Mouse (Mus musculus) spleen, adult 2 months (tissue): Measurements from ENCODE around the gene Zdhhc18. TPM values are rescaled to one million over a fixed set of nuclear protein-coding genes. Genes with fewer than 3 reads are reported as not detected.

Source experiments
- DNase-seq, 2 experiments: peaks; one replicate each; pipeline versions ENCODE4 v3.0.0 to v3.0.0-alpha.2; 2012 to 2021; ENCODE audit warnings: low spot score in 2 of 2, low read depth in 1 of 2
- H3K27ac ChIP-seq: fragments of 200-500 bp; 2 replicates; pipeline ENCODE4 v1.5.1; 2012; ENCODE audit warnings: low read length, inconsistent platforms; ENCODE audit not compliant: insufficient read depth
- H3K27me3 ChIP-seq: fragments of 200-500 bp; 2 replicates; pipeline ENCODE4 v1.6.1; 2012; ENCODE audit warnings: mild to moderate bottlenecking, moderate library complexity, low read length, inconsistent platforms; ENCODE audit not compliant: control insufficient read depth, insufficient read depth
- H3K36me3 ChIP-seq: fragments of 200-500 bp; 2 replicates; pipeline ENCODE4 v1.6.1; 2012; ENCODE audit warnings: mild to moderate bottlenecking, low read length, inconsistent platforms; ENCODE audit not compliant: control insufficient read depth, insufficient read depth
- H3K4me1 ChIP-seq: fragments of 200-500 bp; 2 replicates; pipeline ENCODE4 v1.6.1; 2011; ENCODE audit warnings: inconsistent platforms; ENCODE audit not compliant: control insufficient read depth, insufficient read depth, insufficient read length
- H3K4me3 ChIP-seq: fragments of 200-500 bp; 2 replicates; pipeline ENCODE4 v1.5.1; 2011; ENCODE audit warnings: mild to moderate bottlenecking, inconsistent platforms; ENCODE audit not compliant: insufficient read depth, insufficient read length; ENCODE audit errors: extremely low read depth
- CTCF ChIP-seq: fragments of 200-500 bp; IDR thresholded peaks from 2 replicates; pipeline ENCODE4 v1.5.1; 2011; ENCODE audit warnings: mild to moderate bottlenecking, inconsistent platforms; ENCODE audit not compliant: insufficient read depth, insufficient read length, insufficient replicate concordance; ENCODE audit errors: extremely low read depth
- POLR2A ChIP-seq: fragments of 200-500 bp; IDR thresholded peaks from 2 replicates; pipeline ENCODE4 v1.6.1; 2011; ENCODE audit warnings: low read depth, low read length, inconsistent platforms
- WGBS: fragments of 180-500 bp; shearing (Covaris S2); methylation state at CpG from one replicate; pipeline ENCODE4 v1.1.7; 2018; 5-methylcytosine and 5-hydroxymethylcytosine counted together
- polyA plus RNA-seq: library from polyadenylated mRNA; depleted of rRNA; stranded (reverse); fragments of >200 nt; gene quantifications from 2 replicates; pipeline ENCODE4 v1.2.3, GENCODE M21; 2012

Zdhhc18 gene
- polyA plus RNA-seq, 1 experiment: 134 TPM

DNA sequence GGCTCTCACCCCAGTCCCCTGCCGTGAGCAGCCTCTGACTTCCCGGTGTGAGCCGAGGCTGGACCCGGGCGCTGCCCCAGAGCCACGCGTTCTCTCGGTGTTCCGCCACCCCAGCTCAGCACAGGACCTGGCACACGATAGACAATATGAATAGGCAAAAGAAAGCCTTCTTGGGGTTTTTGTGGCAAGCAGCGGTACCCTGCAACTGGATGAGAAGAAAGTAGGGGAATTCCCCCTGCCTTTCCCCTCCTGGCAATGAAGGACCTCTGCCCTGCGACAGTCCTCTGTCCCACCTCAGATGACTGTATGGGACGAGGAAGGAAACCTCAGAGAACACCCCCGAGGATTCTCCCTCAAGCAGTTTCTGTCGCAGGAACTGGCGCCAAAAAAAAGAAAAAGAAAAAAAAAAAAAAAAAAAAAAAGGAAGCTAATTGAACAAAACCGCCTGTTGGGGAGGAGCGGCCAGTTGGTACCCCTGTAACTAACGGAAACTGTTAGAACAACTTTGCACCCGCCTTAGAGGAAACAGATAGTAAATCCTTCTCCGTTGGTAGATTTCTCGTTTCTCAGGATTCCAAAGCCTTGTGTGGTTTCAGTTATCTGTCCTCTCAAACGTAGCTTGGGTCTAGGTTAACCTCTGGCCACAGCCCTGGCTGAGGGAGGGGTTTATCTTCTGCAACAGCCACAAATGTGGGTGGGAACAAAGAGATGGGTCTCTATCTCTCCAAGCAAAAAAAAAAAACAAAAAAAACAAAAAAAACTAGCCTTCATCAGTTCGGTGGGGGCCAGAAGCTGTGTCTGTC, 23.1 kb upstream of the Zdhhc18 start:
- under 1% methylated on average over 24 of the region's 24 CpGs for WGBS
- peaks cover 21% of the 10 kb centered on the region; the same call in 1 of the 2 replicates for H3K4me1 ChIP-seq

DNA sequence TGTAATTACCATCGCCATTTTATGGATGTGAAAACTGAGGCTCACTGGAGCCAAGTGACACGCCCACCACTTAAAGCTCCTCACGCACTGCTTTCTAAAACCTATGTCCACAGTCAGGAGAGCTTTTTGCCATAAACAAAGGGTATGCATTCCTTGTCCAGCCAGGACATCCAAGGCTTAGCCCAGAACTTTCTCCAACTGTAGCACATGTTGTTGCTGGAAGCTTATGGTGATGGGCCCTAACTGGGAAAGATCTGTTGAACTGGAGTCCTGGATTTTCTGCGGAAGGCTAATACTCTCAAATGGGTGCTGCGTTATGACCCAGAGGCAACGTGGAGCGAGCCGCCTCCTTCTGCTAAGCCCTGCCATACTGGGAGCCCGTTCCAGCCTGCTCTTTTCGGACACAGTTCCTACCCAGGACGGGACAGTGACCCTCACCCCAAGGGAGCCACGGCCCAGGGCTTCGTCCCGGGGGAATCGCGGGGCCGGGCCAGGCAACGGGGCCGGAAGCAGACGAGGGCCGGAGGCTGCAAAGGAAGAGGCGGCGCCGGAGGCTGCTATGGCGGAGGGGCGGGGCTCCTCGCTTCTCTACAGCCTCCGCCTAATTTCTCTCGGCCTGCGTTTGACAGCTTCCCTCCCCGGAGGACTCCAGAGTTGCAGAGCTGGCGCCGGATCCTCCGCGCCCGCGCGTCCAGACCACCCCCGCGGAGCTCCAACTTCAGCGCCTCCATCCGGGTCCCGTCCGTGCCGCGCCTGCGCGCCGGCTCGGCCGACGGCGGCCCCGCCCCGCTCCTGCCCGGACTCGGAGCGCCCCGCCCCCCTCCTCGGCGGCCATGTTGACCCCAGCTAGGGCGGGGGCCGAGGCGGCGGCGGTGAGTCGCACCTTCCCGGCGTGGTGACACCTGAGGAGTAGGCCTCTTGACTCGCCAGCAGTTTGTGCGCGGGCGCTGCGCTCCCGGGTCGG, 22.2 kb upstream of the Zdhhc18 start, which contains the start of gene Pigv:
Pigv (minus strand) TSS at position 767 of the 964 bp plus-strand sequence.
- peak within 1 kb of the TSS; percentile 96 for H3K27ac ChIP-seq
- no peaks in the 10 kb centered on the region for H3K27me3 ChIP-seq
- peaks cover 21% of the 10 kb centered on the region; the same call in 1 of the 2 replicates for H3K4me1 ChIP-seq
- H3K36me3 ChIP-seq: peaks cover 4% of the 10 kb centered on the region; the same call in 1 of the 2 replicates
- TF ChIP-seq POLR2A: peak; percentile 44
- no peak for TF ChIP-seq CTCF
- DNase-seq: peak; percentile 73 to 89
- WGBS: 1% methylated on average over 73 of the region's 76 CpGs
- peak within 1 kb of the TSS; percentile 68 for H3K4me3 ChIP-seq

More for the DNA sequence above, 23.1 kb upstream of the Zdhhc18 start:
- no peaks in the 10 kb centered on the region for H3K27me3 ChIP-seq
- peak overlapping the region; percentile 96 for H3K27ac ChIP-seq
- peaks cover 4% of the 10 kb centered on the region; the same call in 1 of the 2 replicates for H3K36me3 ChIP-seq
- peak in 1 of 2 experiments; percentile 64 for DNase-seq
- peak overlapping the region; percentile 68 for H3K4me3 ChIP-seq
- TF ChIP-seq POLR2A: no peak; the same call in 1 of the 2 replicates
- TF ChIP-seq CTCF: no peak

DNA sequence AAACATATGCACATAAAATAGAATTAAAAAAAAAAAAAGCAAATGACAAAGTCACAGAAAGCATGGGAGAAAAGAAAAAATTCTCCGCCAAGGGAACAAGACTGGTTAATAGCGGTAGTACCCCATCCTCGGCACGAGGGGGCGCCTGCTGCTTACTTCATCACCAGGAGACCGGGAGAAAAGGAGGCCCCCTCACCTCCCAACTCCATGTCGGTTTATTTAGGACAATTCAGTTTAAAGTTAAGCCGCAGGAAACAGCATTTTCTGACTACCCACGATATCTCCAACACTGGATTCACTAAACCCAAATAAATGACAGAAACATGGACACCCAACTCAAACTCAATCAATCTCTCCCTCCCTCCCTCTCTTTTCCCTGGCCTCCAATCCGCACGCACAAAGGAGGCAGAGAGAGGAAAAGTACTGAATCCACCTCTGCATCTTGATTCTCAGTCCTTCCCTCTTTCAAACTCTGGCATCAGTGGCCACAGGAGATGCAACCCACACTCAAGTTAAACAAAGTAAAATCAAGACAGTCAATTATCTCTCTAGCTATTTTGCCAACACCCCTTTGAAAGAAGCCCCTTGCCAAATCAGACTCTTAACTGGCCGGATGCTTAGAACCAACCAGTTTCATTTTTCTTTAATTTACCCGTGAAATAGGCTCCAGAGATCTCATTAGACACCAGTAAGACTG, 21.4 kb upstream of the Zdhhc18 start:
- Histone ChIP-seq H3K27me3 (no peaks in the 10 kb centered on the region), H3K36me3 (peaks cover 4% of the 10 kb centered on the region; the same call in 1 of the 2 replicates), H3K27ac (peak overlapping the region; percentile 96), H3K4me1 (peaks cover 28% of the 10 kb centered on the region; the same call in 1 of the 2 replicates), H3K4me3 (peak overlapping the region; percentile 68)
- TF ChIP-seq POLR2A (no peak), CTCF (peak; percentile 92)
- peak in 1 of 2 experiments; percentile 80 for DNase-seq
- under 1% methylated on average over 13 of the region's 13 CpGs for WGBS

DNA sequence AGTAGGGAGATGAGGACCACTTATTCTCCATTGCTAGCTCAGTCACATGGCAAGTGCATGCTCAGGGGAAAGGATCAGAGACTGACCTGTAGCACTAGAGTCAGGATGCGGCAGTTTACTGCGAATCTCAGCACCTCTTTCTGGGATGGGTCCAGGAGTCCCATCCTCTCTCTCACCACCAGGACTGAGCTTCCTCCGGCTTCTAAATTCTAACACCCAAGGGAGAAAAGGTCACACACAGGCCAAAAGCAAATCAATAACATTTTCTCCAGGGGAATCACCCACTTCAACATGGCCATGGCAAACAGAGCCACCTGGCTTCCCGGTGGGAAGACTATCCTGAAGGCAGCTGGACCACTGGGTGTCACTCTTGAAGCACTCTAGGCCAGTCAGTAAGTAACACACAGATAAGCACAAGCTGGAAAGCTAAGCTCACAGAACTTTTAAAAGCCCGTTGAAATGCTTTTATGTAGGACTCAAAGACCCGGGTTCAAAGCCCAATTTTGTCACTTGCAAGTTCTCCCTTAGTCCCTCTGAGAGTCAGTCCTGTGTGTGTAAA, 19.8 kb upstream of the Zdhhc18 start:
- no peak for DNase-seq
- H3K36me3 ChIP-seq: peaks cover 4% of the 10 kb centered on the region; the same call in 1 of the 2 replicates
- 71% methylated on average over 6 of the region's 6 CpGs for WGBS
- no peak overlapping the region for H3K27ac ChIP-seq
- H3K4me3 ChIP-seq: no peak overlapping the region
- H3K4me1 ChIP-seq: peaks cover 29% of the 10 kb centered on the region
- TF ChIP-seq CTCF: no peak
- no peaks in the 10 kb centered on the region for H3K27me3 ChIP-seq

DNA sequence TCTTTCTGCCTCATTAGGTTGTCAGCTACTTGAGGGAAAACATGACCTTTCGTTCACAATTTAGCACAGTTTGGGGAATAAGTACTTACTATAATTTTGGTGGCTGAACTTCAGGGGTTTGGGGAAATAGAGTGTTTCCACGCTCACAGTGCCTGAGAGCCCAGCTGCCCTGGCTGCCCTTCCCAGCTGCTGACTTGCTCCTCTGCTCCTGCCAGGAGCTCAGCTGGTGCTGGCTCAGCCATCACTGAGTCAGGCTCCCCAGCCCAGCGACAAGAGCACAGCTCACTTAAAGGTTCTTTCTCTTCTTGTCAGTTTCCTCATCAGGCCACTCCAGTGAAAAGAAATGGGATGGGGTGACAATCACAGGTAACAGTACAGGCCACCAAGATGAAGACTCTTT, 18.6 kb upstream of the Zdhhc18 start:
- Histone ChIP-seq H3K27me3 (no peaks in the 10 kb centered on the region), H3K36me3 (peaks cover 4% of the 10 kb centered on the region; the same call in 1 of the 2 replicates), H3K4me3 (no peak overlapping the region), H3K27ac (no peak overlapping the region), H3K4me1 (peaks cover 17% of the 10 kb centered on the region)
- no peak for DNase-seq
- TF ChIP-seq POLR2A: no peak
- no peak for TF ChIP-seq CTCF
- 77% methylated on average over 3 of the region's 3 CpGs for WGBS
